Mouse (Mus musculus) liver, embryonic 11.5 days (tissue): ENCODE data around the gene Mrnip. TPM values are rescaled to one million over a fixed set of nuclear protein-coding genes. Genes with fewer than 3 reads are reported as not detected.

ENCODE experiments used
- ATAC-seq: fragments of 200-750 bp; cut with Nextera tagmentation; replicated peaks from 2 replicates; pipeline ENCODE4 v1.8.0; 2017; ENCODE audit warnings: moderate number of reproducible peaks, mild to moderate bottlenecking, moderate TSS enrichment, moderate library complexity; ENCODE audit not compliant: low FRiP score
- DNase-seq: peaks from one replicate; pipeline ENCODE4 v3.0.0-alpha.2; 2017; ENCODE audit warnings: low spot score
- H3K27ac ChIP-seq: fragments of 300-500 bp; sonication (generic); 2 replicates; pipeline ENCODE4 v1.5.1; 2014; ENCODE audit warnings: mild to moderate bottlenecking, low read depth, low read length, control low read depth
- H3K27me3 ChIP-seq: fragments of 300-500 bp; sonication (generic); replicated peaks from 2 replicates; pipeline ENCODE4 v1.6.1; 2014; ENCODE audit warnings: low read length, mixed read lengths; ENCODE audit not compliant: control insufficient read depth, insufficient read depth
- H3K36me3 ChIP-seq: fragments of 300-500 bp; sonication (generic); 2 replicates; pipeline ENCODE4 v1.6.1; 2014; ENCODE audit warnings: mild to moderate bottlenecking, low read length, moderate library complexity, mixed read lengths; ENCODE audit not compliant: control insufficient read depth, insufficient read depth
- H3K4me1 ChIP-seq: fragments of 300-500 bp; sonication (generic); replicated peaks from 2 replicates; pipeline ENCODE4 v1.6.1; 2014; ENCODE audit warnings: low read length, mixed read lengths; ENCODE audit not compliant: control insufficient read depth, insufficient read depth
- H3K4me2 ChIP-seq: fragments of 300-500 bp; sonication (generic); 2 replicates; pipeline ENCODE4 v1.6.1; 2014; ENCODE audit warnings: mild to moderate bottlenecking, control low read depth, moderate library complexity
- H3K4me3 ChIP-seq: fragments of 300-500 bp; sonication (generic); 2 replicates; pipeline ENCODE4 v1.5.1; 2014; ENCODE audit warnings: low read depth, low read length, control low read depth
- H3K9ac ChIP-seq: fragments of 300-500 bp; sonication (generic); 2 replicates; pipeline ENCODE4 v1.6.1; 2014; ENCODE audit warnings: low read depth, low read length, control low read depth
- H3K9me3 ChIP-seq: fragments of 300-500 bp; sonication (generic); 2 replicates; pipeline ENCODE4 v1.6.1; 2016; ENCODE audit warnings: low read length, inconsistent platforms, mixed read lengths; ENCODE audit not compliant: control insufficient read depth
- WGBS: fragments of 180-500 bp; shearing (Covaris S2); extraction: QIAGEN DNeasy Blood & Tissue Kit; methylation state at CpG from one replicate; pipeline ENCODE4 v1.1.7; 2014; 5-methylcytosine and 5-hydroxymethylcytosine counted together
- polyA plus RNA-seq: library from polyadenylated mRNA; unstranded; fragments of >200 nt; fragmentation: Nextera tagmentation; extraction: Ambion mirVana; gene quantifications from 2 replicates; pipeline ENCODE4 v1.2.1, GENCODE M21; 2014

Mrnip gene
- polyA plus RNA-seq, 1 experiment from 2014 or later, result 13.9 TPM

DNA sequence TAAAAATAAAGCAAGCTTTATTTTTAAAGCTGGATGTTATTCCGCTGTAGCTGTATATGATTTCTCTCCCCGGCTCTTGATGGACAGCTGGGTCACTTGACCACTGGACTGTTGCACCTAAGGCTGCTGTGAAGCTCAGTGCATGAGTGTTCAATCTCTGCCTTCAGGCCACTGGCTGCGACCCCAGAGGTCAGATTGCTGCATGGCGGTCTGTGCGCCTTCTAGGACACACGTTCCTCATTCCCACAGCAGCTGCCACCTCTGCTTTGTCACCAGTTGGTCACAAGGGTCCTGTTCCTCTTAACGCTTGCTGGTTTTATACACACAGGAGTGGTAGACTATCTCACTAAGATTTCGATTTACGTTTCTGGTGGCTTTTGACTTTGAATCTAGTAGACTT lies 20.1 kb upstream of the Mrnip start:
- no peak overlapping the region for H3K4me2 ChIP-seq
- no peaks in the 10 kb centered on the region for H3K27me3 ChIP-seq
- H3K4me1 ChIP-seq, result no peaks in the 10 kb centered on the region; the same call in 1 of the 2 replicates
- peaks cover 64% of the 10 kb centered on the region for H3K36me3 ChIP-seq
- WGBS, result 80% methylated on average over 9 of the region's 9 CpGs
- H3K27ac ChIP-seq, result no peak overlapping the region
- no peaks in the 10 kb centered on the region for H3K9me3 ChIP-seq
- H3K4me3 ChIP-seq, result no peak overlapping the region
- DNase-seq, result no peak
- ATAC-seq, result no peak
- no peak overlapping the region for H3K9ac ChIP-seq

GRCm38 (mm10) chr11:50154777-50155520 lies 19.3 kb upstream of the Mrnip start:
- Histone ChIP-seq H3K9ac (no peak overlapping the region), H3K4me2 (no peak overlapping the region), H3K9me3 (no peaks in the 10 kb centered on the region), H3K4me1 (no peaks in the 10 kb centered on the region; the same call in 1 of the 2 replicates), H3K4me3 (no peak overlapping the region), H3K27ac (no peak overlapping the region), H3K27me3 (no peaks in the 10 kb centered on the region), H3K36me3 (peaks cover 62% of the 10 kb centered on the region)
- no peak for DNase-seq
- ATAC-seq, result no peak
- WGBS, result 86% methylated on average over 12 of the region's 12 CpGs

GRCm38 (mm10) chr11:50155785-50156184 lies 18.5 kb upstream of the Mrnip start:
- no peak overlapping the region for H3K9ac ChIP-seq
- ATAC-seq, result no peak
- WGBS, result 87% methylated on average over 2 of the region's 2 CpGs
- H3K4me1 ChIP-seq, result no peaks in the 10 kb centered on the region; the same call in 1 of the 2 replicates
- DNase-seq, result no peak
- H3K9me3 ChIP-seq, result no peaks in the 10 kb centered on the region
- no peaks in the 10 kb centered on the region for H3K27me3 ChIP-seq
- H3K4me3 ChIP-seq, result no peak overlapping the region
- peaks cover 55% of the 10 kb centered on the region for H3K36me3 ChIP-seq
- H3K4me2 ChIP-seq, result no peak overlapping the region
- no peak overlapping the region for H3K27ac ChIP-seq

DNA sequence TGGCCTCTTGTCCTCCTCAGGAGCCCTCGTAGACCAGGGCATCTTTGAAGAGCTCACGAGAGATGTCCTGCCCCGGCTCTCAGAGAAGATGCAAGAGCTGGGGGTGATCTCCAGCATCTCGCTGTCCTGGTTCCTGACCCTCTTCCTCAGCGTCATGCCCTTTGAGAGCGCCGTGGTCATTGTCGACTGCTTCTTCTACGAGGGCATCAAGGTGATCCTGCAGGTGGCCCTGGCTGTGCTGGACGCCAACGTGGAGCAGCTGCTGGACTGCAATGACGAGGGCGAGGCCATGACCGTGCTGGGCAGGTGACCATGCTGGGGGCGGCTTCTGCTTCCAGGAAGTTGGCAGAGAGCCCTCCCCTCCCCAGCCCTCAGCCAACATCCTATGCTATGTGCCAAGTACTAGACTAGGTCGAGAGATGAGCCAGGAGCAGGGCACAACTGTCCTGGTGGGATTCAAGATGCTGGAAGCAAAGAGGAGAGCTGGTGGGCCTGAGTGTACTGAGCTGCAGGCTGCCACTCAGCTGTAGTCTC lies 17.5 kb upstream of the Mrnip start:
- Histone ChIP-seq H3K36me3 (peaks cover 49% of the 10 kb centered on the region), H3K9me3 (no peaks in the 10 kb centered on the region), H3K4me3 (no peak overlapping the region), H3K4me1 (peaks cover 4% of the 10 kb centered on the region; the same call in 1 of the 2 replicates), H3K9ac (no peak overlapping the region), H3K27me3 (no peaks in the 10 kb centered on the region), H3K4me2 (no peak overlapping the region), H3K27ac (no peak overlapping the region)
- ATAC-seq (no peak), DNase-seq (no peak)
- 93% methylated on average over 16 of the region's 16 CpGs for WGBS

DNA sequence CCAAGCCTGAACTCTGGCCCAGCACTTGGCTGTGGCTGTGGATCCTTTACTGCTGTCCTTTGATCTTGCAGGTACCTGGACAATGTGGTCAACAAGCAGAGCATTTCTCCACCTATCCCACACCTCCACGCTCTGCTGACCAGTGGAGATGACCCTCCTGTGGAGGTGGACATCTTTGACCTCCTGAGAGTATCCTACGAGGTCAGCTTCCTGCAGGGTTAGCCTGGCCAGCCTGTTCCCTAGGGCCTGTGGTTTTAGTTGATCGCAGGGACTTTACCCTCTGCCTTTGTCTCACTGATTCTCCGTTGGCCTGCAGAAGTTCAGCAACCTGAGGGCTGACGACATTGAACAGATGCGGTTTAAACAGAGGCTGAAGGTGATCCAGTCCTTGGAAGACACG lies 15.9 kb upstream of the Mrnip start:
- Histone ChIP-seq H3K4me3 (no peak overlapping the region), H3K4me1 (peaks cover 4% of the 10 kb centered on the region; the same call in 1 of the 2 replicates), H3K27ac (no peak overlapping the region), H3K27me3 (no peaks in the 10 kb centered on the region), H3K36me3 (peaks cover 38% of the 10 kb centered on the region), H3K4me2 (no peak overlapping the region), H3K9ac (no peak overlapping the region), H3K9me3 (no peaks in the 10 kb centered on the region)
- ATAC-seq (no peak), DNase-seq (no peak)
- WGBS, result 83% methylated on average over 7 of the region's 7 CpGs

GRCm38 (mm10) chr11:50159347-50159746 lies 14.9 kb upstream of the Mrnip start:
- peaks cover 41% of the 10 kb centered on the region for H3K36me3 ChIP-seq

DNA sequence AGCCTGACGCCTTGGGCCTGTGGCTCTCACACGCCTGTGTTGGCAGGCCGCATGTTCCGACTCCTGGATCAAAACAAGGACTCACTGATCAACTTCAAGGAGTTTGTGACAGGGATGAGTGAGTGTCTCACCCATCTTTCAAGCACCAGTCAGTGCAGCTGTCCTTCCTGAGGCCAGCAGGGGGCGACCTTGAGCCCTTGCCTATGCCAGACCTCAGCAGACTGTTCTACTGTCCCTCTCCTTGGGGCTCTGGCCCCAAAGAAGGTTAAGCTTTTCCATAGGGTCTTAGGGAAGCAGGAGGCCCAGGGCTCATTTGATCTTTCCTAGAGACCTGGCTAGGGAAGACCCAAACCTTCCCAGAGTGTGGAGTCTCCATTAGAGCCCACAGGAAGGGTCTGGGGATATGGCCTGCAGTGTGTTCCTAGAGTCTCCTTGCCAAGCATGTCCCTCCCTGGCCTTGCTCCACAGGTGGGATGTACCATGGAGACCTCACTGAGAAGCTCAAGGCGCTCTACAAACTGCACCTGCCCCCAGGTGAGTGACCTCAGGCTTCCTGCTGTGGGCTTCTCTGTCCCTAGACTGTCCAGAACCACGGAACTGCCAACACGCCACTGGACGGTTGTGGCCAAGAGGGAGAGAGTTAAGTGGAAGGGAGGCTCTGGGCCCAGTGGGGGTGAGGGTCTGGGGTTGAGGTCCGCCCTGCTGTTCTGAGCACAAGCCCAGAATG lies 12.5 kb upstream of the Mrnip start:
- H3K4me1 ChIP-seq, result peaks cover 4% of the 10 kb centered on the region; the same call in 1 of the 2 replicates
- no peak overlapping the region for H3K4me3 ChIP-seq
- no peak overlapping the region for H3K27ac ChIP-seq
- no peak overlapping the region for H3K4me2 ChIP-seq
- peaks cover 36% of the 10 kb centered on the region for H3K36me3 ChIP-seq
- H3K27me3 ChIP-seq, result no peaks in the 10 kb centered on the region
- DNase-seq (peak; percentile 56), ATAC-seq (peak; percentile 58)
- WGBS, result 58% methylated on average over 10 of the region's 10 CpGs
- H3K9me3 ChIP-seq, result no peaks in the 10 kb centered on the region
- no peak overlapping the region for H3K9ac ChIP-seq

More at GRCm38 (mm10) chr11:50159347-50159746, 14.9 kb upstream of the Mrnip start:
- DNase-seq, result no peak
- Histone ChIP-seq H3K4me1 (peaks cover 4% of the 10 kb centered on the region; the same call in 1 of the 2 replicates), H3K4me2 (no peak overlapping the region), H3K27ac (no peak overlapping the region), H3K4me3 (no peak overlapping the region), H3K27me3 (no peaks in the 10 kb centered on the region), H3K9me3 (no peaks in the 10 kb centered on the region), H3K9ac (no peak overlapping the region)
- 77% methylated on average over 4 of the region's 4 CpGs for WGBS
- no peak for ATAC-seq

- no peak for ATAC-seq
- H3K36me3 ChIP-seq, result peaks cover 30% of the 10 kb centered on the region
Measured at GRCm38 (mm10) chr11:50162338-50163050, 11.8 kb upstream of the Mrnip start.

More at GRCm38 (mm10) chr11:50162338-50163050, 11.8 kb upstream of the Mrnip start:
- no peak overlapping the region for H3K4me2 ChIP-seq
- peaks cover 4% of the 10 kb centered on the region; the same call in 1 of the 2 replicates for H3K4me1 ChIP-seq
- H3K9ac ChIP-seq, result no peak overlapping the region
- no peak overlapping the region for H3K4me3 ChIP-seq
- H3K27ac ChIP-seq, result no peak overlapping the region
- WGBS, result 85% methylated on average over 3 of the region's 3 CpGs
- no peaks in the 10 kb centered on the region for H3K27me3 ChIP-seq
- DNase-seq, result no peak
- H3K9me3 ChIP-seq, result no peaks in the 10 kb centered on the region
